Mouse (Mus musculus) layer of hippocampus, postnatal 36 days (tissue): Measurements from ENCODE around the gene Calm2. TPM values are rescaled to one million over a fixed set of nuclear protein-coding genes. Genes with fewer than 3 reads are reported as not detected.

Experiments
- DNase-seq, 2 experiments: peaks; one replicate each; pipeline ENCODE4 v3.0.0; 2022
- total RNA-seq, 2 experiments: library from RNA; stranded (reverse); gene quantifications; 2 replicates each; pipeline ENCODE4 v1.2.3; 2021

The Calm2 gene
- total RNA-seq, 2 experiments from 2014 or later = 2,120 to 2,282 TPM

GRCm38 (mm10) chr17:87391242-87391641 is 55.5 kb downstream of the Calm2 start:
- DNase-seq = peak in 1 of 2 experiments; percentile 51

- no peak for DNase-seq
Observed at GRCm38 (mm10) chr17:87387068-87387467, 59.7 kb downstream of the Calm2 start.

- no peak for DNase-seq
Observed at GRCm38 (mm10) chr17:87385835-87386234, 60.9 kb downstream of the Calm2 start.

Other genes starting within 250 kb of the Calm2 start
- gene Mcfd2, start 181.0 kb downstream of the Calm2 start, total RNA-seq = 10 to 100 TPM; 60.7 to 62.7 TPM
- gene Ttc7, start 164.0 kb downstream of the Calm2 start, total RNA-seq = 1 to 10 TPM; 6.3 to 8.8 TPM
- gene Stpg4, start 19.2 kb downstream of the Calm2 start, total RNA-seq = not detected
- gene Epcam, start 189.0 kb upstream of the Calm2 start, total RNA-seq = under 1 TPM; 0.32 to 0.43 TPM
- gene Msh2, start 225.4 kb upstream of the Calm2 start, total RNA-seq = 10 to 100 TPM; 35.3 to 38.1 TPM